Mouse (Mus musculus): ENCODE data around the gene Mbd6.
"Not testable (repeated sequence)": the region's sequence is repeated elsewhere in the genome, so short reads cannot be mapped to it uniquely, and the experiment has no call there.

Gene Mbd6

GRCm38 (mm10) chr10:127313516-127313915, 24.7 kb upstream of the Mbd6 start:
- not testable (repeated sequence) for DNase-seq (ENCODE audit: low spot score in 2 of 2)

DNA sequence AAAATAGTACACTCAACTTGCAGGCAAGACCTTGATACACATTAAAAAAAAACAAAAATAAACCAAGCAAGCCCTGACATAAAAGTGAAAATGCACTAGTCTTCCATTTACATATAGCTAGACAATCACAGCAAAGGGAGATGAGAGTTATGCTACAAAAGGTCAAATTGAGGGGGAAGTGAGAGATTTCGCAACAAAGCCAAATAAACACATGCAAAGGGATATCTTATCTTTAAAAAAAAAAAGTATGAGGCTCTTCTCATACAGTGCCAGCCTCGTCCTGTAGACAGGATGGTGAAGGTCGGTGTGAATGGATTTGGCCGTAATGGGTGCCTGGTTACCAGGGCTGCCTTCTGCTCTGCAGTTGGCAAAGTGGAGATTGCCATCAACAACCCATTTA, 24.0 kb upstream of the Mbd6 start:
- no peak for DNase-seq (ENCODE audit: low spot score in 2 of 2)

DNA sequence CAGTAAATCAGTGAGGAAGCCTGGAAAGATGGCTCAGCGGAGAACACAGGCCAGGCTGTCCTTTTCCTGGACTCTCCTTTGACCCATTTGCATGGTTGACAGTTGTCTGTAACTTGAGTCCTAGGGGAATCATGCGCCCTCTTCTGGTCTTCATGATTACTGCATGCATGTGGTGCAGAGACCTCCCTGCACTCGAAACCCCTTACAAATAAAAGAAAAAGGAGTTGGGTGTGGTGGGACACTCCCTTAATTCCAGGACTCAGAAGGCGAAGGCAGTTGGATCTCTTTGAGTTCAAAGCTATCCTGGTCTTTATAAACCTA, 23.5 kb upstream of the Mbd6 start:
- DNase-seq (ENCODE audit: low spot score in 2 of 2): peak; percentile 69 to 76

DNA sequence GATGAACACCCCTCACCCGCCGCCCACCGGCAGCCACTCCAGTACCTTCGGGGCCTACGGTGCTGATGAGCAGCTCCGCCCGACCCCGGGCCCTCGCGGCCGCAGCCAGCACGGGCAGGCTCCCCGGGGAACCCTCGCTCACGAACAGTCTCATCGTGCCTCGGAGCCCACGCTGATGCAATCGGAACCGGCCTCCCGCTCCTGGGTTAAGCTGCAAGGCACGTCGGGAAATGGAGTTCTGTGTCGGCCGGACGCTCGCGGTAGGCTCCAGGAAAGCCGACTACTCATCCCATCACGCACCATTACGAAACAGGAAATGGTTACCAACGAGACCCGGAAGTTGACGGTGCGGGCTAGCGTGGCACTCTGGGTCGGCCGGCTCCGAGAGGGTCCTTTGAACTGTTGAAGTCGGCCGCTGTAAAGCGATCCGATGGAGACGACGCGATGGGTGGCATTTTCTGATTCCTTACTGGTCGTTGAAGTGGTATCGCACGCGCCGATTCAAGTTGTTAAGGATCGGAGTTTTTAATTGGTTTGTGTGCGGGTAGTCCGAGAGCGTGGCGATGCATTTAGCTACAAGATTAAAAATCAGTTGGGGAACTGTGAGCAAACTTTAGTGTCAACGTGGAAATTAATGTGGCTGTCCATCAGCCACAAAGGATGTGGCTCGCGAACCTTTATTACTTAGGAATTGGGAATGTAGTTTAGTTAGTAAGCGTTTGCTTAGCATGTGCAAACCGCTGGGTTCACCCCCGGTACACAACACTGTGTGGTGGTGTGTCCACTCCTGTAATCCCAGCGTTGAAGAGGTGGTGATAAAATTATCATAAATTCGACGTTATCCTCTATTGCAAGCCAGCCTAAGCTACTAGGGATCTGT, 22.9 kb upstream of the Mbd6 start, which contains the start of gene Mars:
Gene Mars, minus strand, starts transcription at position 311 of the 880 bp plus-strand sequence.
- peak; percentile 92 to 93 for DNase-seq (ENCODE audit: low spot score in 2 of 2)

- no peak for DNase-seq (ENCODE audit: low spot score in 2 of 2)
Observed at GRCm38 (mm10) chr10:127310523-127311475, 22.0 kb upstream of the Mbd6 start.

DNA sequence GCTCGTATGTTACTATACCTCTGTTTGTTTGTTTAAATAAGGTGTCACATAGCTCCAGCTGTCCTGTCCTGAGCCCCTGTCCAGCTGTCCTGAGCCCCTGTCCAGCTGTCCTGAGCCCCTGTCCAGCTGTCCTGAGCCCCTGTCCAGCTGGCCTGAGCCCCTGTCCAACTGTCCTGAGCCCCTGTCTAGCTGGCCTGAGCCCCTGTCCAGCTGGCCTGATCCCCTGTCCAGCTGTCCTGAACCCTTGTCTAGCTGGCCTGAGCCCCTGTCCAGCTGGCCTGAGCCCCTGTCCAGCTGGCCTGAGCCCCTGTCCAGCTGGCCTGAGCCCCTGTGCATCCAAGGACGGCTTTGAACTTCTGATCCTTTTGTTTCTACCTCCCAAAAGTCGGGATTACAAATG, 20.3 kb upstream of the Mbd6 start:
- DNase-seq (ENCODE audit: low spot score in 2 of 2): not testable (repeated sequence)

- DNase-seq (ENCODE audit: low spot score in 2 of 2): no peak
Observed at GRCm38 (mm10) chr10:127303136-127303535, 14.3 kb upstream of the Mbd6 start.

DNA sequence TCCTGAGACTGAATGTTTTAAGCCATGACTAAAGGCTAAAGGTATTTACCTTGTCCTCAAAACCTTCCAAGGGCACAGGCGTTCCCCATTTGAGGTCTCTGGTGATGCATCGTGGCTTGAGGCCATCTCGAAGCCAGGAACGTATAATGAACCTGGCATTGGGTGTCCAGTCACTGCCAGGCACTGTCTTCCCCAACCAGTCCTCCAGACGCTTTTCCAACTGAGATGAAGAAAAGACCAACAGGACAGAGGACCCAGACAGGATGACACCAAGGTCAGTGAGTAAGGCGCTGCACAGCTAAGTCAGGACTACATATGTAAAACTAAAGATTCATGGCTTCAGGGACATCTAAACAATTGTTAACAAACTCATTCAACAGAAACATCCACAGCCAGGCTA, 11.5 kb upstream of the Mbd6 start:
- DNase-seq (ENCODE audit: low spot score in 2 of 2): no peak

DNA sequence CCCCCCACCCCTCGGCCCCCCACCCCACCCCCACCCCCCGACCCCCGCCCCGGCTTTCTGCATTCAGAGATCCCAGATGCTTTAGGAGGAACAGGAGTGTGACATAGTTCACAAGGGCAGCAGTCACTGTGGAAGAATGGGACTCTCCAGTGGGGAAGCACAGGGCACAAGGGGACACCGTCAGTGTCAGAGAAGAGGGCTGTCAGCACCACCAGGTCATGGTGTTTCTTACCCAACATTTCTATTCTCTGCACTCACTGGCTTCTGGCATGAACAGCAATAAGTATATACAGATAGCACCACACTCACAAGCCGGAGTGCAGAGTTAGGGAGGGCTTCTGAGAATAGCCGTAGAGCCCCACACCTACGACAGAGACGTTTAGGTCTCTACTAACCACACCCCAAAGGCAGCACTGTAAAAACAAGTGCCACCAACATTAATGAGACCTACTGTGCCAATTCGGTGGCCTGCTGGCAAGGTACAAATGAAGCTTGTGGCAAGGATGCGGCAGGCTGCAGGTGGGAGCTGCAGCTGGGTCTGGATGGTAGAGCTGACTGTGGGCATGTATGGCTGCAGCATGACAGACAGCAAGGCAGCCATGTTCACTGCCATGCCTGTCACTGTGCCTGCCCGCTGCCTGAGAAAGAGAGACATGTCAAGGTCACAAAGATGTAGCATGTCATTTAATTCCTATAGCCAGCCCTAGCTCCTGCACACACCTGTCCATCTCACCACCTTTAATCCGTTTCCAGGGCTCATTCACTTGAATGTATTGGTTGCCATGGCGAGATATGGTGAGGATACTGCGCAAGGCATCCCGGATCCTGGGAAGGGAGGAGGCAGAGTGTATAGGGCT, 8.4 kb upstream of the Mbd6 start:
- DNase-seq (ENCODE audit: low spot score in 2 of 2): no peak

GRCm38 (mm10) chr10:127295986-127296794, 7.4 kb upstream of the Mbd6 start:
- no peak for DNase-seq (ENCODE audit: low spot score in 2 of 2)

DNA sequence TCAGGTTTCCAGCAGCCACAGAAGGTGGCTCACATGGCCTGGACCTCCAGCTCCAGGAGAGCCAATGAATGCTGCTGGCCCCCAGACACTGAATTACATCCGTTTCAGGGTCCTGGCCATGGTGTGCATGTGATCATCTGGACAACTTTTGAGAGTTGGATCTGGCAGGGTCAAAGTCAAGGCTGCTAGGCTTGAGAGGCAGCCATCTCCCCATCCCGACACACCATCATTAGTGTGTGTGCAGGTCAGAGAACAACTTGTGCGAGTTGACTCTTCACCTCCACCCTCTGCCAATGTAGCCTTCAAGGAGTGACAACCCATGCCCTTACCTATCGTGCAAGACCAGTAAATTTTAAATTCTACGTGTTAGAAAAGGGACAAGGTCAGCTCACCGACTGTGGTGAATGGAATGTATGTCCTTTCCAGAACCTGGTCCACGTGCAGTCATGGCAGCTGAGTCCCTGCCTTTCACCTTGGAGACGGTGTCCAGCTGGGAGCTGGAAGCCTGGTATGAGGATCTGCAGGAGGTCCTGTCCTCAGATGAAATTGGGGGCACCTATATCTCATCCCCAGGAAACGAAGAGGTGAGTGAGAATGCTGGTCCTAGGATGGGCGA, 6.2 kb upstream of the Mbd6 start:
- no peak for DNase-seq (ENCODE audit: low spot score in 2 of 2)

DNA sequence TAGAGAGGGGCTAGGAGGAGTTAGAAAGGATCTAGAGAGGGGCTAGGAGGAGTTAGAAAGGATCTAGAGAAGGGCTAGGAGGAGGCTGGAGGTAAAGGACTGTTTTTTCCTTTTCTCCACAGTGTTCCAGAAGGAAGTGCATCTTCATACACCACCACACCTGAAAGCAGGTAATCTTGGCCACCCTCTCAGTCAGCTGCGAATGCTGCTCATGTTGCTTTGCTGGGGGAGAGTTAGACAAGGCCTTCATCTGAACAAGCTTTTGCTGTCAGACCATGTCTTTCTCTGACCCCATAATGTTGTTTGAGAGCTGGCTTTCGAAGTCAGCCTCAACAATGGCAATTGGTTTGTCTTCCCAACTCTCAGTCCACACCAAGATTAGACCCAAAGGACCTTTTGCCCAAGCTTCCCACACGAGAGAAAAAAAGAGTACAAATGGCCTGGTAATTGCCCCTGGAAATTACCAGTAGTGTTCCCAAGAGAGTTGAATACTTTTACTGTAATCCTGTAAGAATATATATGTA, 4.8 kb upstream of the Mbd6 start:
- DNase-seq (ENCODE audit: low spot score in 2 of 2): no peak

- DNase-seq (ENCODE audit: low spot score in 2 of 2): peak in 1 of 2 experiments; percentile 57
Observed at GRCm38 (mm10) chr10:127292987-127293538, 4.2 kb upstream of the Mbd6 start.

- DNase-seq (ENCODE audit: low spot score in 2 of 2): no peak
Observed at GRCm38 (mm10) chr10:127291881-127292638, 3.2 kb upstream of the Mbd6 start.

- DNase-seq (ENCODE audit: low spot score in 2 of 2): peak; percentile 64 to 70
Observed at GRCm38 (mm10) chr10:127290930-127291880, 2.4 kb upstream of the Mbd6 start.

DNA sequence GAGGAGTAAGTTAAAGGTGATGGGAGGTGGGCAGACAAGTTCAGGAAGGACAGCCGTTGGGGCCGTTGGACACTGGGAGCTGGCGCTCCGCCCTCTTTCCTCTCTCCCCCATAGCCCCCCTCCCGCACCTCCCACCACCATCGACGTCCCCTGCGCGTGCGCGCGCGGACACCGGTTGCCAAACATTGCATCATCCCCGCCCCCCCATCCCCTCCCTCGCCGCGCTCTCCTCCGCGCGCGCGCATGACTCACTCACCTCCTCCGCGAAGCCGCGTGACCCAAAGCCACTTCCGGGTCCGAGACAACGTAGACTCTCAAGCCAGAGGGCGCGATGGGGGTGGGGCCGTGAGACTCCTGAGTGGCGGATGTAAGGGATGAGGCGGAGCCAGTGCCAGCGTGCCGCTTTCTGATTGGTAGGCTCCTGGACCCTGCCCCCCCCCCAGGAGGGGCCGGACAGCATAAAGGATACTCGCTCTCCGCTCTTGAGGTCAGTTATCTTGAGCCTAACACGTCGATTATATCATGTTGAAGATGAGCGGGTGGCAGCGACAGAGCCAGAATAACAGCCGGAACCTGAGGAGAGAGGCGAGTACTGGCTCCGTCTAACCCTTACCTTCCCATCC, 1.6 kb upstream of the Mbd6 start:
- DNase-seq (ENCODE audit: low spot score in 2 of 2): peak; percentile 99 to 100

DNA sequence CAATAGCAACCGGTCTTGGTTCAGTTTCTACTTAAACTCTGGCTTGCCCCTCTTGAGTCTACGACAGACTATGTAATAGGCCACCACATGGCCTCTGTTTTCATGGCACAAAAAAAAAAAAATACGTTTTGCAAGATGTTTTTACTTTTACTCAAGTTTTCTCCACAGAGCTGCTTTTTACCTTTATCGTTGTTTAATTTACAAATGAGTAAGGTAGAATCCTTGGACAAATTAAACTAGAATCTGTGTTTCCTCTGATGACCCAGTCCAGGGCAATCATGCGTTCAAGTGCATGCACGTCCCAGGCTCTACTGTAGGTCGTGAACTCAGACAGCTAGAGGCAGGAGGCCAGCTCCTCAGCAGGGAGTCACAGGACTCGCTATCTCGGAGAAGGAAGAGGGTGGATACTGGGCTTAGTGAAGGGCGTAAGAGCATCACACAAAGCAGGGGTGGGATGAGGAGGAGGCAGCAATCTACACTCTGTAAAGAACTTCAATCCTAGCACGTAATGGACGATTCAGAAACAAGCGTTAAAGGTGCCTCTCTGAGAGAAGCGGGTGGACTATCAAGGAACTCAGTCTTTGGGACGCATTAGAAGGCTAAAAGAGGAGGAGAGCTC, 864 bp upstream of the Mbd6 start:
- DNase-seq (ENCODE audit: low spot score in 2 of 2): peak; percentile 68 to 74

Measured in urinary bladder, postnatal 36 days (tissue).